Mouse (Mus musculus): ENCODE measurements around the gene Utf1. TPM values are rescaled to one million over a fixed set of nuclear protein-coding genes. Genes with fewer than 3 reads are reported as not detected.

Gene Utf1
- polyA plus RNA-seq, 1 experiment from 2014 or later: not detected

DNA sequence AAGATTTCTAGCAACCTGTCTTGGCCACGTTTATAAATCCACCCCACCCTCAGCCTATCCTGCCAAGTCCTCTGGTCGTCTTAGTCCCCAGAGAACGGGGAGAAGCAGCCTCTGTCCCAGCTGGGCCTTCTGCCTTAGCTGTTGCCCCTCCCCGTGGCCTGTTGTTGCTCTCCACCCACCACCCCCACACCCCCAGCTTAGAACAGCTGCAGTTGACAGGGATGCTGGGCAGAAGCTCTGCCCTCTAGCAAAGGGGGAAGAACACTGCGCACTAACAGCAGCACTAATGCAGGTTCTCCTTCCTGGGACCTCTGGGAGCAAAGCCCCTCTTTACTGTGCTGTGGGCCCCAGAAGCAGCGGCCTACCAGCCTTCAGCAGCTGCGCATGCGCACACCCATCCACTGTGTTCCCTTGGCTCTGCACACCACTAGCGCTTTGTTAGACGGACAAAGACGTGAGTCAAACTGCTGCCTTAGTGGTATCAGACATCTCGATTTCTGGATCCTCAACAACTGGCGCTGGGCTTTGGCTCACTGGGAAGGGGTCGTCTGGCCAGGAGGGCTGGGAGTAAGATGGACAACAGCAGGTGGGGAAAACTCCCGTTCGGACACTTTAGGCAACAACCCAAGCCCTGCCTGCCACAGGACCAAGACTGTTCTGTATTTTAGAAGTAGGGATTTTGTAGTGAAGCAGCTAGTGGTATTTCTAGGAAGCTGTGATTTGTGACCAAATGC lies 2.9 kb upstream of the Utf1 start:
- WGBS: 54% methylated on average over 16 of the region's 16 CpGs
- peaks cover 73% of the 10 kb centered on the region for H3K27me3 ChIP-seq

GRCm38 (mm10) chr7:139944291-139945240 lies 977 bp downstream of the Utf1 start:
- H3K9me3 ChIP-seq (replicated peaks): no peaks in the 10 kb centered on the region
- WGBS: 3% methylated on average over 68 of the region's 68 CpGs
- H3K4me3 ChIP-seq: peak overlapping the region; percentile 47
- ATAC-seq (replicated peaks; ENCODE audit: insufficient number of reproducible peaks, insufficient read depth, low FRiP score, low read depth): no peak
- H3K36me3 ChIP-seq: no peaks in the 10 kb centered on the region
- H3K4me2 ChIP-seq: peak overlapping the region; percentile 73
- peaks cover 14% of the 10 kb centered on the region for H3K4me1 ChIP-seq (replicated peaks)
- H3K9ac ChIP-seq: 0 out of 2 replicates have a peak overlapping the region, but pooled peaks have one; percentile 46
- no peak overlapping the region for H3K27ac ChIP-seq
- H3K27me3 ChIP-seq: peaks cover 95% of the 10 kb centered on the region

More for the DNA sequence above, 2.9 kb upstream of the Utf1 start:
- Histone ChIP-seq H3K36me3 (no peaks in the 10 kb centered on the region), H3K4me2 (no peak overlapping the region), H3K4me3 (no peak overlapping the region), H3K9ac (no peak overlapping the region), H3K27ac (no peak overlapping the region), H3K9me3 (replicated peaks) (no peaks in the 10 kb centered on the region), H3K4me1 (replicated peaks) (peaks cover 13% of the 10 kb centered on the region)
- ATAC-seq (replicated peaks; ENCODE audit: insufficient number of reproducible peaks, insufficient read depth, low FRiP score, low read depth): no peak

- no peak overlapping the region for H3K27ac ChIP-seq
- H3K36me3 ChIP-seq: no peaks in the 10 kb centered on the region
- no peak for ATAC-seq (replicated peaks; ENCODE audit: insufficient number of reproducible peaks, insufficient read depth, low FRiP score, low read depth)
- WGBS: 22% methylated on average over 5 of the region's 5 CpGs
- H3K4me3 ChIP-seq: no peak overlapping the region
- peaks cover 86% of the 10 kb centered on the region for H3K27me3 ChIP-seq
- H3K4me2 ChIP-seq: no peak overlapping the region
- no peaks in the 10 kb centered on the region for H3K9me3 ChIP-seq (replicated peaks)
- no peak overlapping the region for H3K9ac ChIP-seq
- H3K4me1 ChIP-seq (replicated peaks): peaks cover 15% of the 10 kb centered on the region
Observed at GRCm38 (mm10) chr7:139945516-139945915, 1.9 kb downstream of the Utf1 start.

DNA sequence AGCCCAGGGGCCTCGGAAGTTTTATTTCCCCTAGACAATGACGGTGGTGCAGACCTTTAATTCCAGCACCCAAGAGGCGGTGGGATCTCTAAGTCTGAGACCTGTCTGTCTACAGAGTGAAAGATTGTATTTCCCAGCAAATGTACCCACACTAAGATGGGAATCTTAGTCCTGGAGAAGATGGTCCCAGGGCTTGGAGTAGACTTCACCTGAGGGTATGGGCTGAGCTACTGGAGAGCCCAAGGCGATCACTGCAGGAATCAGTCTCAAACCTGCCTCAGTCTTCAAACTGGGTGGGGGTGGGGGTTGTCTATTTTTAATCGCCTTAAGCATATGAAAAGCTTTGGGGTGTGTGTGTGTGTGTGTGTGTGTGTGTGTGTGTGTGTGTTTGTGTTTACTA lies 2.4 kb downstream of the Utf1 start:
- no peak overlapping the region for H3K27ac ChIP-seq
- H3K4me2 ChIP-seq: no peak overlapping the region
- H3K9ac ChIP-seq: no peak overlapping the region
- H3K4me3 ChIP-seq: no peak overlapping the region
- ATAC-seq (replicated peaks; ENCODE audit: insufficient number of reproducible peaks, insufficient read depth, low FRiP score, low read depth): no peak
- no peaks in the 10 kb centered on the region for H3K9me3 ChIP-seq (replicated peaks)
- H3K36me3 ChIP-seq: no peaks in the 10 kb centered on the region
- WGBS: 33% methylated on average over 5 of the region's 5 CpGs
- H3K27me3 ChIP-seq: peaks cover 80% of the 10 kb centered on the region
- H3K4me1 ChIP-seq (replicated peaks): peaks cover 15% of the 10 kb centered on the region

GRCm38 (mm10) chr7:139949893-139950282 lies 6.3 kb downstream of the Utf1 start:
- Histone ChIP-seq H3K9ac (peak overlapping the region; percentile 57), H3K27me3 (peaks cover 42% of the 10 kb centered on the region), H3K4me1 (replicated peaks) (peaks cover 3% of the 10 kb centered on the region), H3K9me3 (replicated peaks) (no peaks in the 10 kb centered on the region), H3K4me2 (peak overlapping the region; percentile 90), H3K27ac (peak overlapping the region; percentile 68; the same call in 1 of the 2 replicates), H3K36me3 (no peaks in the 10 kb centered on the region), H3K4me3 (peak overlapping the region; percentile 61)
- peak; percentile 72 for ATAC-seq (replicated peaks; ENCODE audit: insufficient number of reproducible peaks, insufficient read depth, low FRiP score, low read depth)
- WGBS: under 1% methylated on average over 15 of the region's 15 CpGs

- Histone ChIP-seq H3K4me2 (peak overlapping the region; percentile 90), H3K4me1 (replicated peaks) (peaks cover 3% of the 10 kb centered on the region), H3K4me3 (peak overlapping the region; percentile 61), H3K9ac (peak overlapping the region; percentile 57), H3K9me3 (replicated peaks) (no peaks in the 10 kb centered on the region), H3K36me3 (no peaks in the 10 kb centered on the region), H3K27me3 (peaks cover 41% of the 10 kb centered on the region), H3K27ac (peak overlapping the region; percentile 68)
- ATAC-seq (replicated peaks; ENCODE audit: insufficient number of reproducible peaks, insufficient read depth, low FRiP score, low read depth): peak; percentile 68
- WGBS: 0% methylated on average over 33 of the region's 33 CpGs
Observed at GRCm38 (mm10) chr7:139950283-139950971, 6.8 kb downstream of the Utf1 start.

GRCm38 (mm10) chr7:139951079-139951478 lies 7.5 kb downstream of the Utf1 start:
- no peak for ATAC-seq (replicated peaks; ENCODE audit: insufficient number of reproducible peaks, insufficient read depth, low FRiP score, low read depth)
- Histone ChIP-seq H3K4me3 (peak overlapping the region; percentile 61), H3K36me3 (no peaks in the 10 kb centered on the region), H3K27ac (peak overlapping the region; percentile 68), H3K27me3 (peaks cover 41% of the 10 kb centered on the region), H3K9me3 (replicated peaks) (no peaks in the 10 kb centered on the region), H3K4me1 (replicated peaks) (peaks cover 3% of the 10 kb centered on the region), H3K9ac (peak overlapping the region; percentile 57), H3K4me2 (peak overlapping the region; percentile 90)
- 4% methylated on average over 16 of the region's 16 CpGs for WGBS

DNA sequence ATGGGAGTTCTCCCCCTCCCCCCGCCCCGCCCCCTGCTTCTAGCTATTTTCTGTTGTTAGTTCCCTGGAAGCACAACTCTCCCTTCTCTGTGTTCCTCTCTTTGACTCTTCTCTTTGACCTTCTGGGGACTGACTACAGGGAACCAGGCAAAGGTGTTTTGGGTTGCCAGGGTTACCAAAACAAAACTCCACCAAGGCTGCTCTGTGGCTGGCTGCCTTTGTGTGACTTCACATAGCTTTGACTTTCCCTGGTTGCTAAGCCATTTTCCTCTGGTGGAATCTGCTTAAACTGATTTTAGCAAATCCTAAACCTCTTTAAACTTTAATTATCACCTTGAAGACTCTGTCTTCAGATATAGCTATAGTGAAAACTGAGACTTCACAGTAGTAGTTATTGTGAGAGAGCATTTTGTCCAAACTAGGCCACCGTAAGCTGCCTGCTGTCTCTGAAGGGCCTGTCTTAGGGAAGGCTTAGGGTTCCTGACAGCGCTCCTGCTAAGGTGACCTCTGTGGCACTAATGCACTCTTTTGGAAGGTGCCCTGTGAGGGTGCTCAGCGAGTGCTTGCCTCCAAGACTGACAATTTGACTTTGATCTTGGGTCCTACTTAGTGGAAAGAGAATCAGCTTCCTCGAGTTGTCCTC lies 8.5 kb downstream of the Utf1 start:
- Histone ChIP-seq H3K27ac (no peak overlapping the region), H3K9me3 (replicated peaks) (no peaks in the 10 kb centered on the region), H3K4me3 (no peak overlapping the region), H3K4me1 (replicated peaks) (peaks cover 3% of the 10 kb centered on the region), H3K27me3 (peaks cover 42% of the 10 kb centered on the region), H3K9ac (no peak overlapping the region), H3K36me3 (no peaks in the 10 kb centered on the region), H3K4me2 (no peak overlapping the region)
- no peak for ATAC-seq (replicated peaks; ENCODE audit: insufficient number of reproducible peaks, insufficient read depth, low FRiP score, low read depth)
- 63% methylated on average over 6 of the region's 6 CpGs for WGBS

DNA sequence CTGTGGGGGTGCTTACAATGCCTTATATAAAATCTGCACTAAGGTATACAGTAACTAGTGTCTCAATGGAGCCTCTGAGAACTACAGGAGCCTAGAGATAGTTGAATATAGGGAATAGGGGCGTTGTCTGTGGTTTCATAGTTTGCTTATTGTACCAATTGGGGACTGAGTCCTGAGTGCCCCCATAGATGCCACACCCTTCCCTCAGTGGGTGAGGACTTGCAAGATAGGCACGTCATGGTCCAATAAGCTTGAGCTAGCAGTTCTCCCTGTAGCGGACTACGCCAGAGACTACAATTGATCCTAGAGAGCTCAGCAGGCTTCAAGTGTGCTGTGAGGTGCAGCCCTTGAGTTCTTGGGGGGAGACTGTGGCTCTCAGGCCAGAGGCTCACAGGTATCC lies 11.9 kb downstream of the Utf1 start:
- Histone ChIP-seq H3K27ac (no peak overlapping the region), H3K36me3 (no peaks in the 10 kb centered on the region), H3K4me3 (no peak overlapping the region), H3K9me3 (replicated peaks) (no peaks in the 10 kb centered on the region), H3K4me2 (no peak overlapping the region), H3K4me1 (replicated peaks) (peaks cover 9% of the 10 kb centered on the region), H3K27me3 (peaks cover 30% of the 10 kb centered on the region), H3K9ac (no peak overlapping the region)
- no peak for ATAC-seq (replicated peaks; ENCODE audit: insufficient number of reproducible peaks, insufficient read depth, low FRiP score, low read depth)
- WGBS: 92% methylated on average over 4 of the region's 4 CpGs

DNA sequence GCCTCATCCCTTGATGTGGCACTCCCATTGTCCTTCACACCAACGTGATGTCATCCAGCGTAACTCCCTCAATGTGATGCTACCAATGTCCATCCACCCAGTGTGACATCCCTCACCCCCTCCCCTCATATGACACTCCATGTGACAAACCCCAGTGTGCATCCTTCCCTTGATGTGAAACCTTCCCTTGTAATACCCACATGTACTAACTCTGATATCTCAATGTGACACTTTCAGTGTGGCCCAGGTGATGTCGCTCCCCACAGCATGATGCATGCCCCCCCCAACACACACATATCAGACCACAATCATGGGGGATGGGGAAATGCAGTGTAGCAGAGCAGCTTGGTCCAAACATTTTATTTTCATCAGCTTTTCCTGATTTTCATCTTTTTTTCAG lies 13.1 kb downstream of the Utf1 start:
- H3K27me3 ChIP-seq: peaks cover 34% of the 10 kb centered on the region

More for the DNA sequence above, 13.1 kb downstream of the Utf1 start:
- H3K4me3 ChIP-seq: no peak overlapping the region
- H3K36me3 ChIP-seq: no peaks in the 10 kb centered on the region
- no peak overlapping the region for H3K4me2 ChIP-seq
- no peaks in the 10 kb centered on the region for H3K9me3 ChIP-seq (replicated peaks)
- H3K4me1 ChIP-seq (replicated peaks): peaks cover 9% of the 10 kb centered on the region
- no peak overlapping the region for H3K27ac ChIP-seq
- WGBS: 65% methylated on average over 3 of the region's 3 CpGs
- H3K9ac ChIP-seq: no peak overlapping the region
- ATAC-seq (replicated peaks; ENCODE audit: insufficient number of reproducible peaks, insufficient read depth, low FRiP score, low read depth): no peak
